Comparison of ENCODE assay signal across 12 mouse cellular contexts in genomic region chr17:47298396-47298919, GRCm38 (mm10).
"Had no signal": no experiment of that assay in that cellular context is flagged by ENCODE, and none has a peak within 500 bp of the region (broad histone marks: within the 10 kb centered on the region; RNA-seq: fewer than 3 reads in every experiment).

No protein-coding gene starts in this region.

- H3K27ac ChIP-seq: kidney, postnatal 0 days; layer of hippocampus, adult 2 months; limb, embryonic 13.5 days; liver, embryonic 14.5 days; midbrain, embryonic 10.5 days; neural tube, embryonic 12.5 days; stomach, postnatal 0 days had no signal

- DNase-seq: kidney, adult 9 months; lung, adult 18-20 months; midbrain, embryonic 14.5 days; thymus, adult 18-20 months; thymus, postnatal 14 days had no signal

- H3K4me3 ChIP-seq: layer of hippocampus, adult 2 months; limb, embryonic 13.5 days; midbrain, embryonic 10.5 days; neural tube, embryonic 12.5 days had no signal
